Mouse (Mus musculus) layer of hippocampus, postnatal 10 days (tissue): ENCODE data around the gene Ccdc177. TPM values are rescaled to one million over a fixed set of nuclear protein-coding genes. Genes with fewer than 3 reads are reported as not detected.
"Not testable (repeated sequence)": the region's sequence is repeated elsewhere in the genome, so short reads cannot be mapped to it uniquely, and the experiment has no call there.

Experiments
- DNase-seq, 2 experiments: peaks; one replicate each; pipeline ENCODE4 v3.0.0; 2021; ENCODE audit warnings: low spot score in 2 of 2
- long read RNA-seq: library from polyadenylated mRNA; stranded (forward); transcript quantifications from one replicate; pipeline ENCODE4 v2.0.0, GENCODE M21; 2023
- total RNA-seq, 2 experiments: library from RNA; stranded (reverse); gene quantifications; 2 replicates each; pipeline ENCODE4 v1.2.3; 2021

Ccdc177 gene
- total RNA-seq, result 10 to 100 TPM; 18.1 to 19.0 TPM
- long read RNA-seq, full-length matches to known transcripts, result 12 of 15 reads
- long read RNA-seq, partial matches to known transcripts, result 0 of 15 reads
- long read RNA-seq, other reads (novel, unspliced or antisense), result 3 of 15 reads

GRCm38 (mm10) chr12:80760396-80760801, at the start of gene Ccdc177:
TSS of gene Ccdc177 (minus strand) at chr12:80760687.
- DNase-seq, result peak; percentile 88 to 90

DNA sequence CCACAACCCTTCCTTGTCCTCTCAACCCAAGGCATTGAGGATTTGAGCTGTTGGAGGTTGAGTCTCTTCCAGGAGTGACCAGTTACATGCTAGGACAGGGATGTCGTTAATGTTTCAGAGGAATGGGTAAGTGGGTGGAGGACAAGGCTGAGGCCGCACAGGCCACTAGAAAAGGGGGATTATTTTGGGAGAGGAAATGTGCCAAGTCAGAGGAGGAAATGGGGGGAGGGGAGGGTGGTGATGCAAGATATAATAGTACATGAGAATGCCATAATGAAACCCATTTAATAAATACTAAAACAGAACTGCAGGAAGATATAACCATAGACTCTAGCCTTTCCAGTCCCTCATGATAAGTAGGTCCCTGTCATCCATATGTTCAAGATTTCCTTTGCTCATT, 49.5 kb upstream of the Ccdc177 start:
- no peak for DNase-seq

DNA sequence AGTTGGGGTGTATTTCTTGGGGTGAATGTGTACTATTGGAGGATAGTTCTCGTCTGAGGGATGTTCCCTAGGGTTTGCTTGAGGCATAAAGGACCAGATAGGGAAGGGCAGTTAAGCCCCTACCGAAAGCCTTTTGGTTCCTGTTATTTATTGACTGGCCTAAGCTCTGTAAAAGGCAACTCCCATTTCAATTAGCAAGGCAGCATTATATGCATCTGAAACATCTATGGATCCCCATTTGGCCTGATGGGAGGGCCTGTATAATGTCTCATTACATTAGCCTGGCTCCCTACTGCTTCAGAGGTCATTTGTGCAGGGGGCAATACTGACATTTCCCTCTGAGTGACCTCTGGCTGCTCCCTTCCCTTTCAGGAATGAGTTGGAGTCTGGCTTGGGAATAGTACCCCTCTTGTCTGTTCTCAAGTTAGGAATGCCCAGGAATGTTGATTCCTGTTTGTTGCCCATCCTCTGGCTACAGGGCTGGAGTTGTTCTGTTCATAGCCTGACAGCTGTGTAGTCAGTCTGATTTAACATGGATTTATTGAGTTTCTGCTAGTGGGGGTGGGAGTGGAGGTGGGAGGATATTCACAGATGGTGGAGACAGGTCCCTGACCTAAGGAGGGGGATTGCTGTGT, 47.1 kb upstream of the Ccdc177 start:
- DNase-seq, result no peak

GRCm38 (mm10) chr12:80804861-80805428, 44.5 kb upstream of the Ccdc177 start:
- no peak for DNase-seq

GRCm38 (mm10) chr12:80803924-80804323, 43.4 kb upstream of the Ccdc177 start:
- DNase-seq, result peak; percentile 52 to 54

DNA sequence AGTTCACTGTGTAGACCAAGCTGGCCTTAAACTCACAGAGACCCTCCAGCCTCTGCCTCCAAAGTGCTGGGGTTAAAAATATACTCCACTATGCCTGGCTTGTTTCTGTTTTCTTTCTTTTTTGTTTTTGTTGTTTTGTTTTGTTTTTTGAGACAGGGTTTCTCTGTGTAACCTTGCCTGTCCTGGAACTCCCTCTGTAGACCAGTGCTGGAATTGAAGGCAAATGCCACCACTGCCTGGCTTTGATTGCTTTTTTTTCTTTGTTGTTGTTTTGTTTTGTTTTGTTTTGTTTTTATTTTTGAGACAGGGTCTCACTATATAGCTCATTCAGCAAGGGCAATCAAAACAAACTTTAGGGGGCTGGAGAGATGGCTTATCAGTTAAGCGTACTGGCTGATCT, 41.0 kb upstream of the Ccdc177 start:
- DNase-seq, result no peak

GRCm38 (mm10) chr12:80800156-80800555, 39.7 kb upstream of the Ccdc177 start:
- no peak for DNase-seq

DNA sequence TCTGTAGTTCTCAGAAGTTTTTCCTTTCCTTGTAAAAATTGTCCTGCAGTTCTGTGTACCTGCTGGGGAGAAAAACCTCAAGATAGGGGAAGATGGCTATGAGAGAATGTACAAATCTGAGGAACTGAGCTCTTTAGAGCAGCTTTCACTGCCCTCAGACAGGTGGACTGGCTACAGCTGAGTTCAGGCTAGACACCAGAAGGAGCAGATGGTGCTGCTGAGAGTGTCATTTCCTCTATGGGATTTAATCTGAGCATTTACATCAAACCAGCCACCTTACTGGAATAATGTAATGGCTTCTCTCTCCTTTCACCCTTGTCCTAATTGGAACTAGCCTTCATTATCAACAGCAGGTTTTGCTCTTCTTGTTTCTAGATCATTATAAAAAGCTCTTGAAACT, 37.8 kb upstream of the Ccdc177 start:
- no peak for DNase-seq

- no peak for DNase-seq
Measured at GRCm38 (mm10) chr12:80794935-80795785, 34.7 kb upstream of the Ccdc177 start.

- no peak for DNase-seq
Measured at GRCm38 (mm10) chr12:80794522-80794921, 34.0 kb upstream of the Ccdc177 start.

DNA sequence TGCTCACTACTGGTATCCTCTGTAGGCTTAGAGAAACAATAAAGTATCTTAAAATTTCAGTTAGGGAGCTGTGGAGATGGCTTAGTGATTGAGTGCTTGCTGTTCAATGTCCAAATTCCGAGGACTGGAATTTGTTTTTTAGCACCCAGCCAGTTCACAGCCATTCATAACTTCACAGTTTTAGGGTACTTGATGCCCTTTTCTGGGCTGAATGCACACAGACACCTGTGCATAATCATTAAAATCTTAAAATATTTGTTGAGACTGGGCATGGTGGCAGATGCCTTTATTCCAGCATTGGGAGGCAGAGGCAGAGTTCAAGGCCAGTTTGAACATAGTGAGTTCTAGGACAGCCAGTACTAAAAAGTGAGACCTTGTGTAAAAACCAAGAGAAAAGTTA, 33.0 kb upstream of the Ccdc177 start:
- no peak for DNase-seq

DNA sequence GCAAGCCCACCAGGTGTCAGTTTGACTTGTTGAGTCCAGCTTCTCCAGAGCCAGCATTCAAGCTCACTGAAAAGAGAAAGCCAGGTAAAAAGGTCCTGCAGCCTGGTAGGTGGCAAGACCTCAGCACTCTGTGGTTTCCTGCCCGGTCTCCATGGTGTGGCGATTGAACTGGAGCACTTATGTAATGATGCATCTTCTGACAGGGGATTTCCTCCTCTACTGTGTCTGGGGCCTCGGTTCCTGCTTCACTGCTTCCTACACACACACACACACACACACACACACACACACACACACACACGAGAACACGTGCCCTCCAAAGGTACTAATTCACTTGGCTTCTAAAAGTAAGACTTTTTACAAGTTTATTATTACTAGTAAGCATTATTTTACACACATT, 32.4 kb upstream of the Ccdc177 start:
- no peak for DNase-seq

DNA sequence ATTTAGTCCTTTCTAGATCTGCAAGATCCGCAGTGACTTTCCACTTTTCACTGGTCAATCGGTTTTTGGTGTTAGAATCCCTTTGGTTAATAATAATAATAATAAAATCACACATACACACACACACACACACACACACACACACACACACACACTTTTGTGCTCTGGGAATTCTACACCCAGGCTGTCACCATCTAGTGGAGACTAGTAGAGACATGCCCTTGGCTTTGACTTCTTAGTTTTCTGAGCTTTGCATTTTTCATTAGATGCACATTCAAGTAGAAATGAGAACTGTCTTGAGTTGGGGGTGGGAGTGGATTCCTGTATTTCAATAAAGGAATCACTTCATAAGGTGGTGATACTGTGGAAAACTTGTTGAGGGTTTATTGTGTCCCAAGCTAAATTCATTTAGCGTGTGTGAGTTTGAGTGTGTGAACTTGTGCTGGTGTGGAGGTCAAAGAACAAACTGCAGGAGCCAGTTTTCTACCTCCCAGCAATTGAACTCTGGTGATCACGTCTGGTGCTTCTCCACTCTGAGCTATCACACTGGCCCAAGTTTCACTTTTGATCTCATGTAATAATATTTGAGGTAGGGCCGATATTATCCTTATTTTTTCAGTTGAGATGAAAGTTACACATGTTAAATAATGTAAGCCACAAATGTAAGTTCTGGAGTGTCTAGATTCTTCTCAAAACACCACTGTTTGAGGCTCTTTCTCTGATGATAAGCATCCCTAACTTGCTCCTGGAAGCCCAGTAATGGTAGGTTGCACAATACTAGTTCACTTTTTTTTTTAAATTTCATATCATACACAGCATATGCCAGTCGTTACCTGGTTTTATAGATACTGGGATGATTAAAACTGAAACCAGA, 31.3 kb upstream of the Ccdc177 start:
- DNase-seq, result no peak

DNA sequence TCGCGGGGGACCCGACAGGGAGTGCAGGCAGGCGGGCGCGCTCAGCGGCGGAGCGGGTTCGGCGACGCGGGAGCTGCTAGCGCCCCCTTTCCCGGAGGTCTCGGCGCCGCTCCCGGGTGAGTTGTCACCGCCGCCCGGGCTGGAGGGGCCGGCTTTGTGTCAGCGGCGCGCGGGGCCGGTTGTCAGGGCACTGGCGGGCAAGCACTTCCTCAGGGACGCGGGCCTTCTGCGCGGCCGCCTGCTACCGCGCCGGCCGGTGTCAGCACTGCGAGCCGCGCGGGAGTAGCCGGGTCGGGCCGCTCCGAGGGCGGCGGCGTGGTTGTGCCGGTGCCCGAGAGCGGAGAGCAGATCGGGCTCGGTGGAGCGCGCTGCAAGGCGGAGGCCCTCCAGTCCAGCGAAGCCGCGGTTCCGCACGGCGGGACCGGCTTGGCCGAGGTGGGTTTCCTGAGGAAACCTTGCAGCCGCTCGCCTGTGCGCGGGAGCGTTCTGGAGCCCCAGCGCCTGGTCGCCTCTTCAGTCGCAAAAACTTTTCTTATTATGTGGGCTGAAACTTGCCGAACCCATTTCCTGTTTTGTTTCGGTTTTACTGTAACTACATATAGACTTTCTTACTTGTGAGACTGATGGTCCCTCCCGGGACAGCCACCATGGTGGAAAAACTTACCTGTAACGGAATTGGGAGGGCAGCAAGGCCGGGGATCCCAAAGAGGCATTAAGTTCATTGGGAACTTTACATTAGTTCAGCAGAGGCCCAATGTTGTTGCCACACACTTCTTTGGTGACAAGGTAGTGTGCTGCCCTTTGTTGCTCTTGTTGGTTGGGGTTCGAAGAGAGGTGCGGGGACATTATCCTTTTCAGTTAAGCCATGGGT, 30.4 kb upstream of the Ccdc177 start:
- no peak for DNase-seq

DNA sequence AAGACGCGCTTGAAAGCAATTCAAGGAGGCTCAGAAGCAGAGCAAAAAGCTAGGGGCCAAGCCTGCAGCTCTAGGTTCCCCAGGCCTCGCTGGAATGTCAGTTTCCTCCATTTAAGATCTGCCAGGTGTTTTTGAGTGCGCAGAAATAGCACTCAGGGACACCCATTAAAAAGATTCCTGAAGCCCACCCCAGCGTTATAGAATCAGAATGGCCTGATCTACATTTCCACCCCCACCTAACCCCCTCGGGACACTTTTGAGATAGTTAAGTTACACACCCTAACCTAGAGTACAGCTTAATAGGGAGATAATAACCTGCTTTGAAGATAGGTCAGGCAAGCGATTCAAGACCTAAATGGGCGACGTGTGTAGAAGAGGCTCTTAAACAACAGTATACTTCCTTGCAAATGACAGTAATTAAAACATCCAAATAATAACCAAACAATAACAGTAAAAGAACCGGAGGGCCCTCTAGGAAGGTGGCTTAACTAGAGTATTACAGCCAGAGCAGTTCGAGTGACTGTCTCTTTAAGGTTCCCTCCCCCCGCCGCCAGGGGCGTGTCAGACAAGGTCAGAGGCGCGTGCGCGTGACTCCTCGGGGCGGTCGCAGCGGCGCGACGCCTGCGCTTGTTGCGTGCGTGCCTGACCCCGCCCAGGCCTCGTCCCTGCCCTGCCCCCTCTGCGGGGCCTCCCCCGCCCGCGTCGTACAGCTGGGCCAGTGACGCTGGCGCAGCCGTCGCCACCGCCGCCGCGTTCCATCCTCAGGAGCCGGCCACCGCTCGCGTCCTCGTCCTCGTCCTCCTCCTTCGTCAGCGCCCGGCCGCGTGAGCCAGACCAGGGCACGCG, 29.6 kb upstream of the Ccdc177 start, which contains the start of gene Susd6:
Gene Susd6, plus strand, starts transcription at position 662 of the 846 bp plus-strand sequence.
- peak; percentile 98 to 99 for DNase-seq

DNA sequence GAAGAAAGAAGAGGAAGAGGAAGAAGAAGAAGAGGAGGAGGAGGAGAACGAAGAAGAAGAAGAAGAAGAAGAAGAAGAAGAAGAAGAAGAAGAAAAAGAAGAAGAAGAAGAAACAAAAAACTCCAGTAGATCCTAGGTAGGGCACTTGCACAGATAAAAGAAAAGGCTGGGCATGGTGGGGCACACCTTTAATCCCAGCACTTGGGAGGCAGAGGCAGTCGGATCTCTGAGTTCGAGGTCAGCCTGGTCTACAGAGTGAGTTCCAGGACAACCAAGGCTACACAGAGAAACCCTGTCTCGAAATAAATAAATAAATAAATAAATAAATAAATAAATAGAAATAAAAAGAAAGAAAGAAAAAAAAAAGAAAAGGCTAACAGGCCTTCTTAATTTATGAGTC, 28.8 kb upstream of the Ccdc177 start:
- not testable (repeated sequence) for DNase-seq

DNA sequence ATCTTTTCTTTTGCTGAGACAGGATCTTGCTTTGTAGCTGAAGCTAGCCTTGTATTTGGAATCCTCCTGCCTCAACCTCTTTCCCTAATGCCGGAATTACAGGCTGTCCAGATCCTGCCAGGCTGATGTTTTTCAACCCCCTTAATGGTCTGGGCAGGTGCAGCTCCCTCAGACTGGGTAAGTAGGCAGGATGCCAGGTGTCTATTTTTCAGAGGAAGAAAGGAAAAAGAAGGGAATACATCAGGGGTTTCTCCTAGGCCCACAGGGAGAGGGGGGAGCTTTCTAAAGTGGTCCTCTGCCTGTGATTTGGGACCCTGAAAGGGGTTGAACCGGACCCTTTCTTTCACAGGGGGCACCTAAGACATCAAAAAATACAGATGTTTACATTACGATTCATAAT, 27.7 kb upstream of the Ccdc177 start:
- DNase-seq, result no peak

DNA sequence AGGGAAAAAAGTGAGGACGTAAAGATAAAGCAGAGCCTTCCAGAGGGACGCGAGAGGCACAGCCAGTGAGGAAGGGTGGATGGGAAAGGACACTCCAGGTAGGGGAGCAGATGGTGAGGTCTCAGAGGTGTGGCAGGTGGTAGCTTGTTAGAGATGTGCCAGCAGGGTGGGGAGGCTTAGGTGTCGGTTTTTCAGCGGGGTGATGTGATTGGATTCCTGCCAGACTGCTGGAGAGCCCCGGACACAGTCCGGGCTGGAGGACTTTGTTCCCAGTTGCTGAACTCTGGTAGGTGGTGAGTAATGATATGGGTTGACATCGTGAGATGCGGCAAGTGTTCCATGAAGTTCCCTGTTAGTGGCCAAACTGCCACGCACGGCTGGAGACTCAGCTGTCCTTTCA, 27.1 kb upstream of the Ccdc177 start:
- no peak for DNase-seq

DNA sequence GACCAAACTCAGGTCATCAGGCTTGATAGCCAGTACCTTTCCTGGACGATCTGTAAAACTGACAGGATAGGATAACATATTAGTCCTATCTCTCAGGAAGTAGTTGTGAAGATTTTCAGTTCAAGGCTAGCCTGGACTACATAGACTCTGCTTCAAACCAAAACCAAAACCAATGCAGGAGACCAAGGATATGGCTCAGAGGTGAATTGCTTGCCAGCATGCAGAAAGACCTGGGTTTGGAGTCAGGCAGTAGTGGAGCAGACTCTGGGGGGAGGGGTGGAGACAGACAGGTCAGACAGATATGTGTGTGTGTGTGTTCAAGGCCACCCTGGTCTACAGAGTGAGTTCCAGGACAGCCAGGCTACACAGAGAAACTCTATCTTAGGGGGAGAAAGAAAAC, 26.1 kb upstream of the Ccdc177 start:
- DNase-seq, result no peak
